Mouse (Mus musculus): ENCODE data around the gene Tpm4. TPM values are rescaled to one million over a fixed set of nuclear protein-coding genes. Genes with fewer than 3 reads are reported as not detected.
"Not testable (repeated sequence)": the region's sequence is repeated elsewhere in the genome, so short reads cannot be mapped to it uniquely, and the experiment has no call there.

Gene Tpm4
- 604 and 692 TPM in 2 replicates for polyA plus RNA-seq (2015; fragmentation: Nextera tagmentation; extraction: Ambion mirVana)

DNA sequence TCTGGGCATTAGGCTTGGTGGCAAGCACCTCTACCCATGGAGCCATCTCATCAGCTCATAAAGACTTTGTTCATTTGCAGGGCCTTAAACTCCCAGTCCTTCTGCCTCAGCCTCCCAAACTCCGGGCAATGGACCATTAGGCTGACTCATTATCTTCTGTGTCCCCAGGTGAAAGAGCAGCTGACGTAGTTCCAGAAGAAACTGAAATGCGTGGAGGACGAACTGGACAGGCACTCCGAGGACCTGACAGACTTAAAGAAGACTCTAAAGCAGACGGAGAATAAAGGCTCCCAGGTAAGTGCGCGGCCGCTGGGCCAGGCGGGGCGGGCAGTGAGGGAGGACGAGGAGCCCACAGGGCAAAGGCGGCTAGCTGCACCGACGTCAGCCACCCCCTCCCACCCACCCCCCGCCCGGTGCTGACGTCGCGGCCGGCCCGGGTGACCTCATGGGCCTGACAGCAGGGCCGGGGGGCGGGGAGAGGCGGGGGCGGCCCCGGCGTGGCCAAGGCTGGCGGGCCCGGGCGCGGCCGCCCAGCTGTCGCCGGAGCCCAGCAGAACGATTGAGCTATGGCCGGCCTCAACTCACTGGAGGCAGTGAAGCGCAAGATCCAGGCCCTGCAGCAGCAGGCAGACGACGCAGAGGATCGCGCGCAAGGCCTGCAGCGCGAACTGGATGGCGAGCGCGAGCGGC, at the start of gene Tpm4:
Tpm4 (plus strand) TSS at position 220 of the 690 bp plus-strand sequence.
- Histone ChIP-seq H3K4me1 (replicated peaks; ENCODE audit: insufficient read depth, low read length) (peaks cover 12% of the 10 kb centered on the region), H3K4me2 (ENCODE audit: low read length) (peak within 1 kb of the TSS; percentile 79), H3K9ac (ENCODE audit: low read depth, low read length) (peak within 1 kb of the TSS; percentile 95), H3K36me3 (ENCODE audit: insufficient read depth, low read length) (peaks cover 17% of the 10 kb centered on the region; the same call in 1 of the 2 replicates), H3K27me3 (ENCODE audit: insufficient read depth, low read length) (no peaks in the 10 kb centered on the region), H3K27ac (peak within 1 kb of the TSS; percentile 98), H3K9me3 (replicated peaks; ENCODE audit: low read length) (no peaks in the 10 kb centered on the region), H3K4me3 (replicated peaks; ENCODE audit: low read depth, low read length) (peak within 1 kb of the TSS; percentile 93)
- WGBS = under 1% methylated on average over 47 of the region's 49 CpGs
- TF ChIP-seq CTCF (IDR thresholded peaks at IDR 0.05; ENCODE audit: low read depth) = no peak
- DNase-seq (ENCODE audit: low spot score) = peak; percentile 83
- ATAC-seq (replicated peaks; ENCODE audit: low FRiP score, low read depth) = peak; percentile 88

DNA sequence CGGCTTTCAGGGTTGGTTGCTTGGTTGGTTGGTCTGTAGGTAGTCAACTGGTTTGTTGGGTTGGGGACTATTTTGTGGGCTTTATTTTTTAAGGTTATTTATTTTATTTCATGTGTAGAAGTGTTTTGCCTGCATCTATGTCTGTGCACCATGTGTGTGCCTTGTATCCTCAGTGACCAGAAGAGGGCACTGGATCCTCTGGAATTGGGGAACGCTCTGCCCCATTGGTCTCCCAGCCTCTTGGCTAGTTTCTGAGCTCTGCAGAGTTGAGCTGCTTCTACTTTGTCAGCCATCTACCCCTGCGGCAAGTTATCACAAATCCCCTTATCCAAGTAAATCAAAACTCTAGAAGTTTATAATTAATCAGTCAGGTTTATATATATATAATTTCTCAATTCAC, 47.2 kb upstream of the Tpm4 start:
- not testable (repeated sequence) for H3K4me2 ChIP-seq (ENCODE audit: low read length); H3K27ac ChIP-seq; H3K9ac ChIP-seq (ENCODE audit: low read depth, low read length); H3K36me3 ChIP-seq (ENCODE audit: insufficient read depth, low read length); H3K4me3 ChIP-seq (replicated peaks; ENCODE audit: low read depth, low read length); ATAC-seq (replicated peaks; ENCODE audit: low FRiP score, low read depth); H3K4me1 ChIP-seq (replicated peaks; ENCODE audit: insufficient read depth, low read length); DNase-seq (ENCODE audit: low spot score); H3K9me3 ChIP-seq (replicated peaks; ENCODE audit: low read length); H3K27me3 ChIP-seq (ENCODE audit: insufficient read depth, low read length)
- peak; percentile 23; the same call in 1 of the 2 replicates for TF ChIP-seq CTCF (IDR thresholded peaks at IDR 0.05; ENCODE audit: low read depth)
- 81% methylated on average over 3 of the region's 3 CpGs for WGBS

DNA sequence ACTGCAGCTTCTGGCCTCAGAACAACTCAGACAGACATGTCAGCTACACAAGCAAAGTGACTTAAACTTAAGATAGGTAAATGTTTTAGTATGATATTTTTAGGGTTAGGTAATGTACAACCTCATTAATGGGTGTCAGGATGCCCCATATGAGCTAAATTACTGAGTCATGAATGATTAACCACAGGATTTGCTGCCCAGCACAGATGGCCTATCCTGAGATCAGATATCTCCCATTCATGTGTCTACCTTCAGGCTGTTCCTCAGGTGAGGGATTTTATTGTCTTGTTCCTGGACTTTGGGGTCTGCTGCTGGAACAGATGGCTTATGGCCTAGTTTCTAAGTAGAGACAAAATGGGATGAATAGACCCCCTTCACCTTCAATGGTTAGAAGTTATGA, 38.1 kb upstream of the Tpm4 start:
- DNase-seq (ENCODE audit: low spot score); H3K9ac ChIP-seq (ENCODE audit: low read depth, low read length); ATAC-seq (replicated peaks; ENCODE audit: low FRiP score, low read depth); H3K27me3 ChIP-seq (ENCODE audit: insufficient read depth, low read length); H3K9me3 ChIP-seq (replicated peaks; ENCODE audit: low read length); H3K36me3 ChIP-seq (ENCODE audit: insufficient read depth, low read length); H3K4me2 ChIP-seq (ENCODE audit: low read length); H3K4me3 ChIP-seq (replicated peaks; ENCODE audit: low read depth, low read length); H3K27ac ChIP-seq; H3K4me1 ChIP-seq (replicated peaks; ENCODE audit: insufficient read depth, low read length): not testable (repeated sequence)

DNA sequence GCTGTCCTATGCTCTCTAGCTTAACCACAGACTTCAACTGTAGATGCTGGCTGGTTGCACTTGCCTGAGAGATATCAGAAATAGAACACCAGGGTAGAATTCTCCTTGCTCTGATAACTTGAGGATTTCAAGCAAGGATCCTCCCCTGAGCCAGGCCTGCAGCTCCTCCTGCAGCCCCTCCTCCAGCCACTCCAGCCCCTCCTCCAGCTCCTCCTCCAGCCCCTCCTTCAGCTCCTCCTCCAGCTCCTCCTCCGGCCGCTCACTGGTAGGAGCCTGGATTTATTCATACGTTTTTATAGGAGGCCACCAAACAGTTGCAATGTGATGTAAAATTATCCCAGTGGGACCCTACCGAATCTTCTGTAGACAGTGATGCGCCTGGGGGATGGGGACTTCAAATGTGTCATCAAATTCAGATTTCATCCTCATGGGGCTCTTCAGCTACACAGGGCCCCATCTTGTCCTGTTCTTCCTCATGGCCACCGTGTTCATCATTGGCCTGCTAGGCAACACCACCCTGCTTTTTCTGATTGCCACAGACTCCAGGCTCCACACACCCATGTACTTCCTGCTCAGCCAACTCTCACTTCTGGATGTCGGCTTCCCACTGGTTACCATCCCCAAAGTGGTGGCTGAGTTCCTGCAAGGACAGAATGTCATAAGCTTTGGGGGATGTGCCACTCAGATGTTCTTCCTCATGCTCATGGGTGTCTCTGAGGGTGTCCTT, 35.2 kb upstream of the Tpm4 start:
- not testable (repeated sequence) for H3K36me3 ChIP-seq (ENCODE audit: insufficient read depth, low read length); H3K4me2 ChIP-seq (ENCODE audit: low read length); H3K4me3 ChIP-seq (replicated peaks; ENCODE audit: low read depth, low read length); H3K27me3 ChIP-seq (ENCODE audit: insufficient read depth, low read length); ATAC-seq (replicated peaks; ENCODE audit: low FRiP score, low read depth); H3K4me1 ChIP-seq (replicated peaks; ENCODE audit: insufficient read depth, low read length); H3K9ac ChIP-seq (ENCODE audit: low read depth, low read length); H3K27ac ChIP-seq; H3K9me3 ChIP-seq (replicated peaks; ENCODE audit: low read length)
- WGBS = 57% methylated on average over 6 of the region's 7 CpGs
- DNase-seq (ENCODE audit: low spot score) = peak; percentile 24

DNA sequence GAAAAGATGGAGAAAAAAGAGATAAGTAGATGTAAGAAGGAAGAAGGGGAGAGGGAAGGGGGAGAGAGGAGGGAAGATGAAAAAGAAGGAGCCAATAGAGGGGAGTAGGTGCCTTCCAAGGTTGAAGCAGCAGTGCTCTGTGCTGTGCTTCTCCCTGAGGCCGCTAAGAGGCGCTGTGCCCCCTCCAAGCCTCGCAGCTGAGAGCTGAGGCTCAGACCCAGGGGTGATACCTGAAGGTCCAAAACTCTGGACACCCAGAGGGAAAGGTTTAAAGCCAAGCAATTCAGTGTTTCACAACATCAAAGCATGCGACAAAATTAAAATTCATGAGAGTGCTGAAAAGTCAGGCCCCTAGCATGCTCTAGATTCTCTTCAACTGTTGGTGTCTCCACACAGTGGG, 29.6 kb upstream of the Tpm4 start:
- no peaks in the 10 kb centered on the region for H3K27me3 ChIP-seq (ENCODE audit: insufficient read depth, low read length)
- no peak overlapping the region for H3K4me3 ChIP-seq (replicated peaks; ENCODE audit: low read depth, low read length)
- ATAC-seq (replicated peaks; ENCODE audit: low FRiP score, low read depth) = no peak
- no peak for DNase-seq (ENCODE audit: low spot score)
- no peak overlapping the region for H3K27ac ChIP-seq
- no peak overlapping the region for H3K9ac ChIP-seq (ENCODE audit: low read depth, low read length)
- no peaks in the 10 kb centered on the region for H3K36me3 ChIP-seq (ENCODE audit: insufficient read depth, low read length)
- WGBS = 21% methylated on average over 4 of the region's 4 CpGs
- H3K4me2 ChIP-seq (ENCODE audit: low read length) = no peak overlapping the region
- peak; percentile 37; the same call in 1 of the 2 replicates for TF ChIP-seq CTCF (IDR thresholded peaks at IDR 0.05; ENCODE audit: low read depth)
- H3K9me3 ChIP-seq (replicated peaks; ENCODE audit: low read length) = no peaks in the 10 kb centered on the region
- no peaks in the 10 kb centered on the region for H3K4me1 ChIP-seq (replicated peaks; ENCODE audit: insufficient read depth, low read length)

DNA sequence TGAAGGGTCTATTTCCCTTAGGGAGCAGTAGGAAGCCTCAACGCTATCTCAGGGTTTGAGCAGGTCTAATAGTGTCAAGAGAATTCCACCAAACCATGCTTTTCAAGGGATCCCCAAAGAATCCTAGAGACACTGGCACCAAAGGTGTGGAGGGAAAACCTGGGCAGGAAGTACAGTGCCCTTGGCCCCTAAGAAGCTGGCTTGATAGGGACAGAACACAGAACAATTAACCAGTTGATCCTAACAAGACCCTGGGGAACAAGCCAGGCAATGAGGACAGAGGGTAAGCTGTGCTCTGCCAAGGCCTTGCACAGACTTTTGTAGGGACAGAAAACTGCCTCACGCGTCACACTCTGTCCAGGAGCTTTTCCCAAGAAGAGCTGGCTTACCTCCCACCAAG, 28.0 kb upstream of the Tpm4 start, which contains the start of gene Olfr374:
Olfr374 (plus strand) TSS at position 301 of the 400 bp plus-strand sequence.
- no peak for TF ChIP-seq CTCF (IDR thresholded peaks at IDR 0.05; ENCODE audit: low read depth)
- H3K4me3 ChIP-seq (replicated peaks; ENCODE audit: low read depth, low read length) = no peak within 1 kb of the TSS
- WGBS = 87% methylated on average over 3 of the region's 3 CpGs
- no peak within 1 kb of the TSS for H3K9ac ChIP-seq (ENCODE audit: low read depth, low read length)
- H3K9me3 ChIP-seq (replicated peaks; ENCODE audit: low read length) = no peaks in the 10 kb centered on the region
- ATAC-seq (replicated peaks; ENCODE audit: low FRiP score, low read depth) (no peak), DNase-seq (ENCODE audit: low spot score) (no peak)
- no peak within 1 kb of the TSS for H3K4me2 ChIP-seq (ENCODE audit: low read length)
- no peak within 1 kb of the TSS for H3K27ac ChIP-seq
- H3K4me1 ChIP-seq (replicated peaks; ENCODE audit: insufficient read depth, low read length) = no peaks in the 10 kb centered on the region
- H3K27me3 ChIP-seq (ENCODE audit: insufficient read depth, low read length) = no peaks in the 10 kb centered on the region
- H3K36me3 ChIP-seq (ENCODE audit: insufficient read depth, low read length) = no peaks in the 10 kb centered on the region
